Mouse (Mus musculus) forebrain, embryonic 12.5 days (tissue): ENCODE results near the gene Bgn. TPM values are rescaled to one million over a fixed set of nuclear protein-coding genes. Genes with fewer than 3 reads are reported as not detected.
A peak's percentile ranks its signal among the peaks of the same experiment; 100 is the strongest.

Experiments used
- ATAC-seq: fragments of 200-750 bp; cut with Nextera tagmentation; 2 replicates; pipeline ENCODE4 v1.8.0; 2017; ENCODE audit warnings: moderate TSS enrichment; ENCODE audit not compliant: low FRiP score
- H3K27ac ChIP-seq: fragments of 300-500 bp; sonication (generic); 2 replicates; pipeline ENCODE4 v1.5.1; 2016; ENCODE audit warnings: mild to moderate bottlenecking
- H3K27me3 ChIP-seq: fragments of 300-500 bp; sonication (generic); 2 replicates; pipeline ENCODE4 v1.6.1; 2016; ENCODE audit warnings: mild to moderate bottlenecking
- H3K36me3 ChIP-seq: fragments of 300-500 bp; sonication (generic); replicated peaks from 2 replicates; pipeline ENCODE4 v1.6.1; 2016; ENCODE audit warnings: mild to moderate bottlenecking
- H3K4me1 ChIP-seq: fragments of 300-500 bp; sonication (generic); 2 replicates; pipeline ENCODE4 v1.6.1; 2016
- H3K4me2 ChIP-seq: fragments of 300-500 bp; sonication (generic); 2 replicates; pipeline ENCODE4 v1.6.1; 2016; ENCODE audit warnings: mild to moderate bottlenecking, moderate library complexity
- H3K4me3 ChIP-seq: fragments of 300-500 bp; sonication (generic); replicated peaks from 2 replicates; pipeline ENCODE4 v1.5.1; 2016; ENCODE audit warnings: mild to moderate bottlenecking
- H3K9ac ChIP-seq: fragments of 300-500 bp; sonication (generic); 2 replicates; pipeline ENCODE4 v1.6.1; 2016; ENCODE audit warnings: mild to moderate bottlenecking
- H3K9me3 ChIP-seq: fragments of 300-500 bp; sonication (generic); 2 replicates; pipeline ENCODE4 v1.6.1; 2016
- WGBS: fragments of 180-500 bp; shearing (Covaris S2); methylation state at CpG from one replicate; pipeline ENCODE4 v1.1.7; 2016; 5-methylcytosine and 5-hydroxymethylcytosine counted together
- polyA plus RNA-seq: library from polyadenylated mRNA; unstranded; fragments of >200 nt; fragmentation: Nextera tagmentation; extraction: Ambion mirVana; gene quantifications from 2 replicates; pipeline ENCODE4 v1.2.1, GENCODE M21; 2016

Bgn gene
- polyA plus RNA-seq, 1 experiment from 2014 or later, result 21.4 TPM

DNA sequence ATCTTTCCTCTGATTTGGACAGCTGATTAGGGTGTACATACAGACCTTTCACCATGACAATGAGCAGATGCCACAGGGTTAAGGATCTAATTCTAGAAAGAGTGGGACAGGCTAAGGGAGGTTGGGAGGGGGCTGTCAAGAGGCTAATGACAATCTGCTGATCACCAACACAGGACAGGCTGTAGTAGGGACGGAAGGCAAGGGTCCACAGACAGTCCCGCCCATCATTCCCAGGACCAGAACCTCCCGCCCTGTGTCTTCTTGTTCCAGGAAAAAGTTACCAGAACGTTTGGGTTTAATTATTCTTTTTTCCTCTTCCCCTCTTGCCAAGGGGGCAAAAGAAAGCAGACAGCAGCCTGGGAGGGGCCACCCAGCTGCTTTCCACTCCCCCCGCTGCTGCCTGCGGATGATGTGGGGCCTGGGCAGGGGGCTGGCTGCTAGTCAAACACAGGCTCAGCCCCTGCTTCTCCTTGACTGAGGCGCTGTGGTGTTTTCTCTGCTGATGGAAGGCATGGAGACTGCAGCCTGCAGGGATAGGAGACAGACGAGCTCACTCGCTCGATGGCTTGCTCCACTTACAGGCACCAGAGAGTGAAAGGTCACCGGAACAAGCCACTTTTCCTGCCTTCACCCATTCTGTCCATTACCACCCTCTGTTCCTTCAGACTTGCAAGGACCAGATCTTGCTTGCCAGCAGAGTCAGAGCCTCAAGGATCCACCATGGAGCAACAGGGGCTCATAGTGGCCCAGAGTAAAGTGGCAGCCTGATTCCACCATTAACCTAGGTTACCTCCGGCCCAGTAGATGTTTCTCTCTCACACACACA lies 8.8 kb upstream of the Bgn start:
- no peak overlapping the region for H3K4me2 ChIP-seq
- H3K36me3 ChIP-seq, result no peaks in the 10 kb centered on the region
- 69% methylated on average over 11 of the region's 12 CpGs for WGBS
- no peak overlapping the region for H3K9ac ChIP-seq
- H3K9me3 ChIP-seq, result no peaks in the 10 kb centered on the region
- no peak for ATAC-seq
- no peak overlapping the region for H3K27ac ChIP-seq
- H3K4me1 ChIP-seq, result no peaks in the 10 kb centered on the region
- H3K4me3 ChIP-seq, result no peak overlapping the region
- H3K27me3 ChIP-seq, result peaks cover 19% of the 10 kb centered on the region; the same call in 1 of the 2 replicates

GRCm38 (mm10) chrX:73475658-73476256 lies 7.6 kb upstream of the Bgn start:
- no peak overlapping the region for H3K9ac ChIP-seq
- H3K27me3 ChIP-seq, result peaks cover 17% of the 10 kb centered on the region; the same call in 1 of the 2 replicates
- no peak overlapping the region for H3K4me3 ChIP-seq
- 91% methylated on average over 1 of the region's 1 CpGs for WGBS
- no peaks in the 10 kb centered on the region for H3K36me3 ChIP-seq
- H3K9me3 ChIP-seq, result no peaks in the 10 kb centered on the region
- no peaks in the 10 kb centered on the region for H3K4me1 ChIP-seq
- H3K4me2 ChIP-seq, result no peak overlapping the region
- no peak for ATAC-seq
- H3K27ac ChIP-seq, result no peak overlapping the region

DNA sequence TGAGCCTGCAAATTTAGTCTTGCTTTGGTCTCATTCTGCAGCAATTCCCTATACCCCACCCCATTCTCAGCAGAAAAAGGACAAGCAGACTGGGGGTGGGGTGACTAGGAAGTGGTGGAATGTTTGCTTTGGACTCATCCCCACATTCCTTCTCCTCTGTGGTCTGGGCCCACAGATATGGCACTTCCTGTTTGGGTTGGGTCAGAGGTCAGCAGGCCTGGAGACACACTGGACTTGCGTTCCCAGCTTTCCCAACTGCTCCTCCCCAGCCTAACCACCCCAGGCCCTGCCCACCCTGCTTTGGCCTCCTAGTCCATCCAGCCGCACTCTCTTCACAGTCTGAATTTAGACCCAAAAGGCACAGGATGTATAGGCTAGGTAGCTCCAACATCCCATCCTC lies 6.8 kb upstream of the Bgn start:
- Histone ChIP-seq H3K4me2 (no peak overlapping the region), H3K9ac (no peak overlapping the region), H3K9me3 (no peaks in the 10 kb centered on the region), H3K36me3 (no peaks in the 10 kb centered on the region), H3K4me1 (no peaks in the 10 kb centered on the region), H3K27ac (no peak overlapping the region), H3K4me3 (no peak overlapping the region), H3K27me3 (peaks cover 17% of the 10 kb centered on the region; the same call in 1 of the 2 replicates)
- ATAC-seq, result no peak
- 76% methylated on average over 2 of the region's 2 CpGs for WGBS

DNA sequence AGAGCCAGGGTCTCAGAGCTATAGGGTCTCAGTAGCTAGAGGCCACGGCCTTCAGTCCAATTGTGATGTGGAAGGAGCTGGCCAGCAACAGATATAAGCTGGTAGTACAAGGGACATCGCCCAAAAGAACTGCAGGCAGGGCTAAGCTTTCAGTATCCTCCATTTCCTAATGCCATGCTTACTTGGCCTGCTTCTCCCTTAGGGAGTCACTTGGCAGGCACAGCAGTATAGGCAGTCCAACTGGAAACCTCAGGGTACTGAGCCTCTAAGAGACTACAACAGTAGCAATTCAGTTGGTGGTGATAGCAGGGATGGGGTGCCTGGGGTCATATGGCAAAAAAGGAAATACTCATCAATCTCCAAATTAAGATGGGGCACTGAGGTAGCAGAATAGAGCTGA lies 5.9 kb upstream of the Bgn start:
- Histone ChIP-seq H3K4me3 (no peak overlapping the region), H3K9me3 (no peaks in the 10 kb centered on the region), H3K27ac (no peak overlapping the region), H3K9ac (no peak overlapping the region), H3K4me1 (no peaks in the 10 kb centered on the region), H3K36me3 (no peaks in the 10 kb centered on the region), H3K27me3 (peaks cover 17% of the 10 kb centered on the region; the same call in 1 of the 2 replicates), H3K4me2 (no peak overlapping the region)
- no peak for ATAC-seq
- 85% methylated on average over 2 of the region's 2 CpGs for WGBS

GRCm38 (mm10) chrX:73479656-73480055 lies 3.7 kb upstream of the Bgn start:
- no peak overlapping the region for H3K4me2 ChIP-seq
- H3K4me1 ChIP-seq, result no peaks in the 10 kb centered on the region
- no peak for ATAC-seq
- H3K36me3 ChIP-seq, result no peaks in the 10 kb centered on the region
- H3K9me3 ChIP-seq, result no peaks in the 10 kb centered on the region
- no peak overlapping the region for H3K9ac ChIP-seq
- H3K27ac ChIP-seq, result no peak overlapping the region
- no peak overlapping the region for H3K4me3 ChIP-seq
- peaks cover 20% of the 10 kb centered on the region for H3K27me3 ChIP-seq

GRCm38 (mm10) chrX:73480334-73480733 lies 3.1 kb upstream of the Bgn start:
- H3K4me3 ChIP-seq, result no peak overlapping the region
- no peak for ATAC-seq
- 59% methylated on average over 2 of the region's 2 CpGs for WGBS

GRCm38 (mm10) chrX:73482643-73483483 lies 539 bp upstream of the Bgn start:
- H3K4me2 ChIP-seq, result peak overlapping the region; percentile 8; the same call in 1 of the 2 replicates
- no peak overlapping the region for H3K4me3 ChIP-seq
- H3K27ac ChIP-seq, result no peak overlapping the region
- no peak overlapping the region for H3K9ac ChIP-seq
- no peaks in the 10 kb centered on the region for H3K4me1 ChIP-seq
- ATAC-seq, result no peak
- 53% methylated on average over 4 of the region's 4 CpGs for WGBS
- H3K9me3 ChIP-seq, result no peaks in the 10 kb centered on the region
- H3K36me3 ChIP-seq, result no peaks in the 10 kb centered on the region
- H3K27me3 ChIP-seq, result peaks cover 24% of the 10 kb centered on the region

More at GRCm38 (mm10) chrX:73480334-73480733, 3.1 kb upstream of the Bgn start:
- H3K9me3 ChIP-seq, result no peaks in the 10 kb centered on the region
- H3K36me3 ChIP-seq, result no peaks in the 10 kb centered on the region
- H3K27me3 ChIP-seq, result peaks cover 17% of the 10 kb centered on the region
- no peak overlapping the region for H3K27ac ChIP-seq
- no peak overlapping the region for H3K9ac ChIP-seq
- no peak overlapping the region for H3K4me2 ChIP-seq
- H3K4me1 ChIP-seq, result no peaks in the 10 kb centered on the region

GRCm38 (mm10) chrX:73484076-73484475 lies 674 bp downstream of the Bgn start:
- 74% methylated on average over 1 of the region's 1 CpGs for WGBS
- H3K4me1 ChIP-seq, result no peaks in the 10 kb centered on the region
- H3K4me3 ChIP-seq, result no peak overlapping the region; the same call in 1 of the 2 replicates
- peaks cover 25% of the 10 kb centered on the region for H3K27me3 ChIP-seq
- ATAC-seq, result no peak
- no peak overlapping the region for H3K4me2 ChIP-seq
- H3K9me3 ChIP-seq, result no peaks in the 10 kb centered on the region
- no peak overlapping the region for H3K9ac ChIP-seq
- H3K27ac ChIP-seq, result no peak overlapping the region
- H3K36me3 ChIP-seq, result no peaks in the 10 kb centered on the region

DNA sequence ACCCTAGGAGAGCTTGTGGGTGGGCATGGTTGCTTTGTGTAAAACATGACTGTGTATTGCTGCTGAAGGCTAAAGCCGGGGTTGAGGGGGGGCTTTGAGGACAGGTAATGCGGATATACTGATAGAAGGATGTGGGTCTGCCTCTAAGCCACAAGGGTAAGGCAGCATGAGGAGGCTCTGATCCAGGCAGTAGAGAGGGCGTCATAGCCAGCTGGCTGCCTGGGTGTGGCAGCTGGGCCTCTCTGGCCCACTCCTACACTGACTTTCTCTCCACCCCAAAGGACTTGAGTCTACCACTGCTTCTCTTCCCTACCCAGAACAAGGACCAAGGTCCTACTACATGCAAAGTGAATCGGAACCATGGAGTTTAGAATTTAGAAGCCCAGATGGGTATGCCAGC lies 1.5 kb downstream of the Bgn start:
- Histone ChIP-seq H3K27ac (no peak overlapping the region), H3K9ac (no peak overlapping the region), H3K4me1 (no peaks in the 10 kb centered on the region), H3K4me2 (no peak overlapping the region), H3K27me3 (peaks cover 22% of the 10 kb centered on the region), H3K36me3 (no peaks in the 10 kb centered on the region), H3K9me3 (no peaks in the 10 kb centered on the region), H3K4me3 (no peak overlapping the region)
- no peak for ATAC-seq
- 89% methylated on average over 4 of the region's 4 CpGs for WGBS

DNA sequence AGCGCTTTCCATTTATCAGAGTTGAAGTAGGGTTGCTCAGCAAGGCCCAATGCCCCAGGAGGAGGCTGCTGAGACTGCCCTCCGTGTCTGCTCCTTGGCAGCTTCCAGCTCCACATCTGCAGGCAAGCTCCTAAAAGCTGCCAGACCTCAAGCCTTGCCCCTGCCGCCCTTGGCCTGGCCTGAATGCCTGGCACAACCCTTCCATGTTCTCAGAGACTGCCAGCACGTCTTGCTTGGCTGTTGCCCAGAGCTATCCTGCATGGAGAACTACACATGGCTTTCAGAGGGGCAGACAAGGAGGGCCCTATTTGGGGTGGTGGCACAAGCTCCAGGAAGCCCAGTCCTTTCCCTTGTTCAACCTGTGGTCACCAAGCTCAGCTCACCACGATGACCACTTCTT lies 3.5 kb downstream of the Bgn start:
- Histone ChIP-seq H3K4me3 (no peak overlapping the region), H3K9ac (no peak overlapping the region), H3K27me3 (peaks cover 22% of the 10 kb centered on the region), H3K36me3 (no peaks in the 10 kb centered on the region), H3K4me1 (no peaks in the 10 kb centered on the region), H3K27ac (no peak overlapping the region), H3K4me2 (no peak overlapping the region), H3K9me3 (no peaks in the 10 kb centered on the region)
- no peak for ATAC-seq
- 82% methylated on average over 5 of the region's 5 CpGs for WGBS

GRCm38 (mm10) chrX:73490186-73490585 lies 6.8 kb downstream of the Bgn start:
- 82% methylated on average over 3 of the region's 4 CpGs for WGBS
- Histone ChIP-seq H3K27ac (no peak overlapping the region), H3K4me1 (no peaks in the 10 kb centered on the region), H3K27me3 (peaks cover 16% of the 10 kb centered on the region), H3K4me3 (no peak overlapping the region), H3K36me3 (no peaks in the 10 kb centered on the region), H3K4me2 (no peak overlapping the region), H3K9ac (no peak overlapping the region), H3K9me3 (no peaks in the 10 kb centered on the region)
- no peak for ATAC-seq

GRCm38 (mm10) chrX:73490804-73491203 lies 7.4 kb downstream of the Bgn start:
- Histone ChIP-seq H3K4me1 (no peaks in the 10 kb centered on the region), H3K27ac (no peak overlapping the region), H3K4me3 (no peak overlapping the region), H3K36me3 (no peaks in the 10 kb centered on the region), H3K27me3 (peaks cover 21% of the 10 kb centered on the region), H3K4me2 (no peak overlapping the region), H3K9ac (no peak overlapping the region), H3K9me3 (no peaks in the 10 kb centered on the region)
- 94% methylated on average over 3 of the region's 3 CpGs for WGBS
- ATAC-seq, result no peak
